Mouse (Mus musculus): ENCODE data around the gene Snrnp200. TPM values are rescaled to one million over a fixed set of nuclear protein-coding genes. Genes with fewer than 3 reads are reported as not detected.
"Not testable (repeated sequence)": the region's sequence is repeated elsewhere in the genome, so short reads cannot be mapped to it uniquely, and the experiment has no call there.

Snrnp200 gene
- 53.8 and 54.0 TPM in 2 replicates for polyA plus RNA-seq (2015; fragmentation: Nextera tagmentation; extraction: Ambion mirVana)

- no peaks in the 10 kb centered on the region for H3K27me3 ChIP-seq
- peaks cover 29% of the 10 kb centered on the region for H3K36me3 ChIP-seq
- ATAC-seq (ENCODE audit: borderline replicate concordance, extremely low read depth, low FRiP score, low TSS enrichment), result peak; percentile 98
- H3K4me3 ChIP-seq, result peak within 1 kb of the TSS; percentile 60
- peak within 1 kb of the TSS; percentile 80 for H3K4me2 ChIP-seq
- H3K27ac ChIP-seq, result peak within 1 kb of the TSS; percentile 75
- peaks cover 11% of the 10 kb centered on the region for H3K4me1 ChIP-seq
- H3K9me3 ChIP-seq, result no peaks in the 10 kb centered on the region
- peak within 1 kb of the TSS; percentile 58 for H3K9ac ChIP-seq
- WGBS, result 9% methylated on average over 36 of the region's 36 CpGs
These were observed at the start of gene Snrnp200, which contains the start of gene 1810024B03Rik for GRCm38 (mm10) chr2:127207547-127208451. Snrnp200 (plus strand) TSS chr2:127208386. 1810024B03Rik (minus strand) TSS chr2:127208280.

GRCm38 (mm10) chr2:127165675-127166074 is 42.5 kb upstream of the Snrnp200 start:
- ATAC-seq (ENCODE audit: borderline replicate concordance, extremely low read depth, low FRiP score, low TSS enrichment), result no peak
- no peaks in the 10 kb centered on the region for H3K27me3 ChIP-seq
- H3K4me3 ChIP-seq, result no peak overlapping the region
- no peaks in the 10 kb centered on the region for H3K4me1 ChIP-seq
- no peaks in the 10 kb centered on the region for H3K9me3 ChIP-seq
- no peaks in the 10 kb centered on the region for H3K36me3 ChIP-seq
- H3K9ac ChIP-seq, result no peak overlapping the region
- WGBS, result 41% methylated on average over 4 of the region's 4 CpGs
- no peak overlapping the region for H3K27ac ChIP-seq
- H3K4me2 ChIP-seq, result no peak overlapping the region

- not testable (repeated sequence) for H3K27me3 ChIP-seq; H3K36me3 ChIP-seq; H3K4me1 ChIP-seq; H3K9ac ChIP-seq; ATAC-seq (ENCODE audit: borderline replicate concordance, extremely low read depth, low FRiP score, low TSS enrichment); H3K4me3 ChIP-seq; H3K9me3 ChIP-seq; H3K4me2 ChIP-seq; H3K27ac ChIP-seq
- WGBS, result 3% methylated on average over 1 of the region's 1 CpGs
These were observed 41.9 kb upstream of the Snrnp200 start for GRCm38 (mm10) chr2:127166261-127166660.

GRCm38 (mm10) chr2:127182598-127183381 is 25.4 kb upstream of the Snrnp200 start:
- 2% methylated on average over 17 of the region's 17 CpGs for WGBS
- peak; percentile 100 for ATAC-seq (ENCODE audit: borderline replicate concordance, extremely low read depth, low FRiP score, low TSS enrichment)
- H3K36me3 ChIP-seq, result no peaks in the 10 kb centered on the region

GRCm38 (mm10) chr2:127189574-127189973 is 18.6 kb upstream of the Snrnp200 start:
- no peaks in the 10 kb centered on the region for H3K36me3 ChIP-seq
- no peaks in the 10 kb centered on the region for H3K27me3 ChIP-seq
- ATAC-seq (ENCODE audit: borderline replicate concordance, extremely low read depth, low FRiP score, low TSS enrichment), result no peak
- H3K4me2 ChIP-seq, result no peak overlapping the region
- H3K4me1 ChIP-seq, result no peaks in the 10 kb centered on the region
- no peak overlapping the region for H3K4me3 ChIP-seq
- H3K9me3 ChIP-seq, result no peaks in the 10 kb centered on the region
- H3K9ac ChIP-seq, result no peak overlapping the region
- no peak overlapping the region for H3K27ac ChIP-seq

More at GRCm38 (mm10) chr2:127182598-127183381, 25.4 kb upstream of the Snrnp200 start:
- Histone ChIP-seq H3K4me1 (0 out of 2 replicates have a peak, but pooled peaks cover 8% of the 10 kb centered on the region), H3K4me3 (peak overlapping the region; percentile 59), H3K27ac (peak overlapping the region; percentile 90), H3K4me2 (peak overlapping the region; percentile 78), H3K9me3 (no peaks in the 10 kb centered on the region), H3K9ac (peak overlapping the region; percentile 75), H3K27me3 (0 out of 2 replicates have a peak, but pooled peaks cover 3% of the 10 kb centered on the region)

- 25% methylated on average over 3 of the region's 3 CpGs for WGBS
- Histone ChIP-seq H3K9ac (no peak overlapping the region), H3K36me3 (peaks cover 9% of the 10 kb centered on the region; the same call in 1 of the 2 replicates), H3K27ac (no peak overlapping the region), H3K4me3 (no peak overlapping the region), H3K4me1 (peaks cover 11% of the 10 kb centered on the region), H3K4me2 (no peak overlapping the region), H3K27me3 (no peaks in the 10 kb centered on the region), H3K9me3 (no peaks in the 10 kb centered on the region)
- ATAC-seq (ENCODE audit: borderline replicate concordance, extremely low read depth, low FRiP score, low TSS enrichment), result no peak
These were observed 3.3 kb upstream of the Snrnp200 start for GRCm38 (mm10) chr2:127204932-127205331.

GRCm38 (mm10) chr2:127205936-127206335 is 2.2 kb upstream of the Snrnp200 start:
- H3K4me2 ChIP-seq; H3K9me3 ChIP-seq; H3K27me3 ChIP-seq; H3K9ac ChIP-seq; H3K27ac ChIP-seq; H3K4me3 ChIP-seq; ATAC-seq (ENCODE audit: borderline replicate concordance, extremely low read depth, low FRiP score, low TSS enrichment): not testable (repeated sequence)
- Histone ChIP-seq H3K36me3 (peaks cover 17% of the 10 kb centered on the region), H3K4me1 (peaks cover 11% of the 10 kb centered on the region)
- 85% methylated on average over 4 of the region's 4 CpGs for WGBS

GRCm38 (mm10) chr2:127206916-127207315 is 1.3 kb upstream of the Snrnp200 start:
- H3K4me2 ChIP-seq, result no peak overlapping the region; the same call in 1 of the 2 replicates
- no peak for ATAC-seq (ENCODE audit: borderline replicate concordance, extremely low read depth, low FRiP score, low TSS enrichment)

GRCm38 (mm10) chr2:127208452-127208769 is 225 bp downstream of the Snrnp200 start:
- Histone ChIP-seq H3K27ac (peak overlapping the region; percentile 17; the same call in 1 of the 2 replicates), H3K9ac (peak overlapping the region; percentile 58), H3K4me2 (peak overlapping the region; percentile 80), H3K4me1 (peaks cover 11% of the 10 kb centered on the region), H3K27me3 (no peaks in the 10 kb centered on the region), H3K4me3 (peak overlapping the region; percentile 60), H3K36me3 (peaks cover 34% of the 10 kb centered on the region), H3K9me3 (no peaks in the 10 kb centered on the region)
- no peak; the same call in 1 of the 2 replicates for ATAC-seq (ENCODE audit: borderline replicate concordance, extremely low read depth, low FRiP score, low TSS enrichment)
- WGBS, result 0% methylated on average over 17 of the region's 17 CpGs

More at GRCm38 (mm10) chr2:127206916-127207315, 1.3 kb upstream of the Snrnp200 start:
- Histone ChIP-seq H3K27ac (no peak overlapping the region), H3K36me3 (peaks cover 25% of the 10 kb centered on the region), H3K27me3 (no peaks in the 10 kb centered on the region), H3K4me3 (no peak overlapping the region), H3K4me1 (peaks cover 11% of the 10 kb centered on the region), H3K9me3 (no peaks in the 10 kb centered on the region), H3K9ac (no peak overlapping the region)
- 85% methylated on average over 2 of the region's 2 CpGs for WGBS

- Histone ChIP-seq H3K4me1 (peaks cover 11% of the 10 kb centered on the region), H3K4me3 (no peak overlapping the region), H3K9ac (no peak overlapping the region), H3K27ac (no peak overlapping the region), H3K27me3 (no peaks in the 10 kb centered on the region), H3K36me3 (peaks cover 57% of the 10 kb centered on the region), H3K4me2 (no peak overlapping the region), H3K9me3 (no peaks in the 10 kb centered on the region)
- WGBS, result 92% methylated on average over 11 of the region's 11 CpGs
- ATAC-seq (ENCODE audit: borderline replicate concordance, extremely low read depth, low FRiP score, low TSS enrichment), result no peak
These were observed 2.5 kb downstream of the Snrnp200 start for GRCm38 (mm10) chr2:127210701-127211100.

GRCm38 (mm10) chr2:127217746-127218145 is 9.6 kb downstream of the Snrnp200 start:
- no peaks in the 10 kb centered on the region for H3K9me3 ChIP-seq
- WGBS, result 94% methylated on average over 5 of the region's 5 CpGs

More at GRCm38 (mm10) chr2:127217746-127218145, 9.6 kb downstream of the Snrnp200 start:
- Histone ChIP-seq H3K9ac (no peak overlapping the region), H3K4me2 (no peak overlapping the region), H3K27ac (no peak overlapping the region), H3K4me1 (no peaks in the 10 kb centered on the region), H3K27me3 (no peaks in the 10 kb centered on the region), H3K4me3 (no peak overlapping the region), H3K36me3 (peaks cover 96% of the 10 kb centered on the region)
- ATAC-seq (ENCODE audit: borderline replicate concordance, extremely low read depth, low FRiP score, low TSS enrichment), result no peak
